Mouse (Mus musculus) ES-Bruce4 (cell line): ENCODE results near the gene Ang2.

Source experiments
- CTCF ChIP-seq: IDR thresholded peaks from one replicate; pipeline ENCODE4 v1.8.1; 2011; ENCODE audit warnings: low read depth, low read length
- EP300 ChIP-seq: IDR thresholded peaks from 2 replicates; pipeline ENCODE4 v1.6.1; 2011; ENCODE audit warnings: low read depth, low read length; ENCODE audit not compliant: insufficient read depth
- POLR2A ChIP-seq: IDR thresholded peaks from one replicate; pipeline ENCODE4 v1.8.1; 2011; ENCODE audit warnings: low read length; ENCODE audit not compliant: insufficient read depth

DNA sequence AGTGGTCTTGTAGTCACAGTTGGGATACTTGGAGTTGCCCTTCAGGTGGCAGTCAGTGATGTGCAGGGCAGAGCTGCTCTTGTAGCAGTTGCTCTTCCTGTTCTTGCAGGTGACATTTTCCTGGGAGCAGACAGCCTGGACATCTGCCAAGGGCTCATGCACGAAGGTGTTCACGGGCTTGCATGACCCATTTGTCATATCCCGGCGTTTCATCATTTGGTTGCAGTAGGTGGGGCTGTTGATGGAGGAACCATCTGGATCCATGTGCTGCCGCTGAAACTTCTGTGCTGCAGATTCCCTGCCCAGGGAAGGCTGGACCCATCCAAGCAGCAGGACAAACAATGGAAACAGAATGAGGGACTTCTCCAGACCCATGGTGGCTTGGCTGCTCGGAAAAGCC lies 53.4 kb downstream of the Ang2 start:
- TF ChIP-seq POLR2A = no peak
- TF ChIP-seq CTCF = no peak
- TF ChIP-seq EP300 = no peak
